Mouse (Mus musculus): Measurements from ENCODE around the gene Ufsp1. TPM values are rescaled to one million over a fixed set of nuclear protein-coding genes. Genes with fewer than 3 reads are reported as not detected.

The Ufsp1 gene
- polyA plus RNA-seq, 1 experiment from 2014 or later, result 29.6 TPM

- peak overlapping the region; percentile 80 for H3K27ac ChIP-seq (ENCODE audit: low read depth, low read length)
- H3K4me2 ChIP-seq (ENCODE audit: low read length), result peak overlapping the region; percentile 91
- peaks cover 10% of the 10 kb centered on the region for H3K4me1 ChIP-seq (ENCODE audit: control insufficient read depth, insufficient read depth, low read depth, low read length)
- H3K36me3 ChIP-seq (ENCODE audit: control insufficient read depth, insufficient read depth, low read length), result no peaks in the 10 kb centered on the region
- no peaks in the 10 kb centered on the region for H3K9me3 ChIP-seq (ENCODE audit: control insufficient read depth, low read length)
- ATAC-seq, result peak; percentile 31
- H3K27me3 ChIP-seq (replicated peaks; ENCODE audit: control insufficient read depth, insufficient read depth, low read length), result no peaks in the 10 kb centered on the region
- H3K4me3 ChIP-seq (ENCODE audit: low read length), result peak overlapping the region; percentile 43
- H3K9ac ChIP-seq (ENCODE audit: low read depth, low read length), result peak overlapping the region; percentile 67
- WGBS, result 1% methylated on average over 11 of the region's 11 CpGs
These were observed 44.3 kb downstream of the Ufsp1 start for GRCm38 (mm10) chr5:137338663-137339289.

GRCm38 (mm10) chr5:137339290-137339979 lies 45.0 kb downstream of the Ufsp1 start:
- Histone ChIP-seq H3K4me1 (ENCODE audit: control insufficient read depth, insufficient read depth, low read depth, low read length) (peaks cover 10% of the 10 kb centered on the region), H3K36me3 (ENCODE audit: control insufficient read depth, insufficient read depth, low read length) (no peaks in the 10 kb centered on the region), H3K27ac (ENCODE audit: low read depth, low read length) (peak overlapping the region; percentile 80), H3K27me3 (replicated peaks; ENCODE audit: control insufficient read depth, insufficient read depth, low read length) (no peaks in the 10 kb centered on the region), H3K9me3 (ENCODE audit: control insufficient read depth, low read length) (no peaks in the 10 kb centered on the region), H3K4me3 (ENCODE audit: low read length) (peak overlapping the region; percentile 43), H3K9ac (ENCODE audit: low read depth, low read length) (peak overlapping the region; percentile 67), H3K4me2 (ENCODE audit: low read length) (peak overlapping the region; percentile 91)
- ATAC-seq, result peak; percentile 68
- WGBS, result 7% methylated on average over 21 of the region's 22 CpGs

- Histone ChIP-seq H3K4me2 (ENCODE audit: low read length) (peak overlapping the region; percentile 91; the same call in 1 of the 2 replicates), H3K4me3 (ENCODE audit: low read length) (no peak overlapping the region), H3K27ac (ENCODE audit: low read depth, low read length) (peak overlapping the region; percentile 80), H3K9ac (ENCODE audit: low read depth, low read length) (peak overlapping the region; percentile 67), H3K27me3 (replicated peaks; ENCODE audit: control insufficient read depth, insufficient read depth, low read length) (no peaks in the 10 kb centered on the region), H3K9me3 (ENCODE audit: control insufficient read depth, low read length) (no peaks in the 10 kb centered on the region), H3K4me1 (ENCODE audit: control insufficient read depth, insufficient read depth, low read depth, low read length) (peaks cover 10% of the 10 kb centered on the region), H3K36me3 (ENCODE audit: control insufficient read depth, insufficient read depth, low read length) (no peaks in the 10 kb centered on the region)
- WGBS, result 77% methylated on average over 6 of the region's 6 CpGs
- ATAC-seq, result no peak
These were observed 45.8 kb downstream of the Ufsp1 start for GRCm38 (mm10) chr5:137340222-137340621.

- H3K27ac ChIP-seq (ENCODE audit: low read depth, low read length), result no peak overlapping the region
- no peaks in the 10 kb centered on the region for H3K9me3 ChIP-seq (ENCODE audit: control insufficient read depth, low read length)
- WGBS, result 83% methylated on average over 7 of the region's 7 CpGs
- no peaks in the 10 kb centered on the region for H3K27me3 ChIP-seq (replicated peaks; ENCODE audit: control insufficient read depth, insufficient read depth, low read length)
- H3K36me3 ChIP-seq (ENCODE audit: control insufficient read depth, insufficient read depth, low read length), result no peaks in the 10 kb centered on the region
- peaks cover 10% of the 10 kb centered on the region for H3K4me1 ChIP-seq (ENCODE audit: control insufficient read depth, insufficient read depth, low read depth, low read length)
- H3K4me3 ChIP-seq (ENCODE audit: low read length), result no peak overlapping the region
- ATAC-seq, result no peak
- no peak overlapping the region for H3K9ac ChIP-seq (ENCODE audit: low read depth, low read length)
- no peak overlapping the region for H3K4me2 ChIP-seq (ENCODE audit: low read length)
These were observed 48.1 kb downstream of the Ufsp1 start for GRCm38 (mm10) chr5:137342407-137343012.

GRCm38 (mm10) chr5:137343412-137343811 lies 49.0 kb downstream of the Ufsp1 start:
- WGBS, result 98% methylated on average over 5 of the region's 5 CpGs
- Histone ChIP-seq H3K4me1 (ENCODE audit: control insufficient read depth, insufficient read depth, low read depth, low read length) (peaks cover 10% of the 10 kb centered on the region), H3K9ac (ENCODE audit: low read depth, low read length) (no peak overlapping the region), H3K4me2 (ENCODE audit: low read length) (no peak overlapping the region), H3K27ac (ENCODE audit: low read depth, low read length) (no peak overlapping the region), H3K9me3 (ENCODE audit: control insufficient read depth, low read length) (no peaks in the 10 kb centered on the region), H3K4me3 (ENCODE audit: low read length) (no peak overlapping the region), H3K27me3 (replicated peaks; ENCODE audit: control insufficient read depth, insufficient read depth, low read length) (no peaks in the 10 kb centered on the region), H3K36me3 (ENCODE audit: control insufficient read depth, insufficient read depth, low read length) (no peaks in the 10 kb centered on the region)
- no peak for ATAC-seq

- no peaks in the 10 kb centered on the region for H3K36me3 ChIP-seq (ENCODE audit: control insufficient read depth, insufficient read depth, low read length)
- no peak overlapping the region for H3K9ac ChIP-seq (ENCODE audit: low read depth, low read length)
- ATAC-seq, result no peak
- no peaks in the 10 kb centered on the region for H3K27me3 ChIP-seq (replicated peaks; ENCODE audit: control insufficient read depth, insufficient read depth, low read length)
- H3K4me2 ChIP-seq (ENCODE audit: low read length), result no peak overlapping the region
- H3K9me3 ChIP-seq (ENCODE audit: control insufficient read depth, low read length), result no peaks in the 10 kb centered on the region
- H3K27ac ChIP-seq (ENCODE audit: low read depth, low read length), result no peak overlapping the region
- no peak overlapping the region for H3K4me3 ChIP-seq (ENCODE audit: low read length)
- H3K4me1 ChIP-seq (ENCODE audit: control insufficient read depth, insufficient read depth, low read depth, low read length), result peaks cover 14% of the 10 kb centered on the region
These were observed 49.4 kb downstream of the Ufsp1 start for GRCm38 (mm10) chr5:137343869-137344268.

Small RNA genes within 50 kb of the gene (microRNA-seq; reads per million reads assigned to microRNA genes)
- gene Mir7036 (1.2 reads per million), gene Mir8116 (not detected)

Other genes starting within 250 kb of the Ufsp1 start
- 242 and 260 TPM in 2 replicates for gene Ap1s1, start 248.5 kb upstream of the Ufsp1 start, polyA plus RNA-seq (2015; fragmentation: Nextera tagmentation; extraction: Ambion mirVana)
- 0.14 TPM in 1 of 2 replicates, not detected in the other for gene Serpine1, start 222.4 kb upstream of the Ufsp1 start, polyA plus RNA-seq (2015; fragmentation: Nextera tagmentation; extraction: Ambion mirVana)
- gene Trim56, start 178.4 kb upstream of the Ufsp1 start, polyA plus RNA-seq (2015; fragmentation: Nextera tagmentation; extraction: Ambion mirVana), result 1.8 and 2.3 TPM in 2 replicates
- gene Muc3, start 145.3 kb upstream of the Ufsp1 start, polyA plus RNA-seq (2015; fragmentation: Nextera tagmentation; extraction: Ambion mirVana), result not detected in 2 replicates
- 0.51 and 0.55 TPM in 2 replicates for gene Muc3a, start 82.2 kb upstream of the Ufsp1 start, polyA plus RNA-seq (2015; fragmentation: Nextera tagmentation; extraction: Ambion mirVana)
- 86.8 and 102 TPM in 2 replicates for gene Ache, start 7.1 kb upstream of the Ufsp1 start, polyA plus RNA-seq (2015; fragmentation: Nextera tagmentation; extraction: Ambion mirVana)
- gene Srrt, start 13.0 kb downstream of the Ufsp1 start, polyA plus RNA-seq (2015; fragmentation: Nextera tagmentation; extraction: Ambion mirVana), result 88.1 and 100 TPM in 2 replicates
- 13.2 and 17.3 TPM in 2 replicates for gene Trip6, start 19.8 kb downstream of the Ufsp1 start, polyA plus RNA-seq (2015; fragmentation: Nextera tagmentation; extraction: Ambion mirVana)
- 24.5 and 26.7 TPM in 2 replicates for gene Slc12a9, start 39.0 kb downstream of the Ufsp1 start, polyA plus RNA-seq (2015; fragmentation: Nextera tagmentation; extraction: Ambion mirVana)
- 5.8 and 9.2 TPM in 2 replicates for gene Ephb4, start 55.5 kb downstream of the Ufsp1 start, polyA plus RNA-seq (2015; fragmentation: Nextera tagmentation; extraction: Ambion mirVana)
- gene Zan, start 182.4 kb downstream of the Ufsp1 start, polyA plus RNA-seq (2015; fragmentation: Nextera tagmentation; extraction: Ambion mirVana), result 0.19 and 0.24 TPM in 2 replicates
- gene Pop7, start 207.9 kb downstream of the Ufsp1 start, polyA plus RNA-seq (2015; fragmentation: Nextera tagmentation; extraction: Ambion mirVana), result 79.3 and 87.0 TPM in 2 replicates
- gene Gigyf1, start 223.9 kb downstream of the Ufsp1 start, polyA plus RNA-seq (2015; fragmentation: Nextera tagmentation; extraction: Ambion mirVana), result 11.8 and 16.3 TPM in 2 replicates
- not detected in 2 replicates for gene Epo, start 238.6 kb downstream of the Ufsp1 start, polyA plus RNA-seq (2015; fragmentation: Nextera tagmentation; extraction: Ambion mirVana)
- 519 and 521 TPM in 2 replicates for gene Gnb2, start 238.9 kb downstream of the Ufsp1 start, polyA plus RNA-seq (2015; fragmentation: Nextera tagmentation; extraction: Ambion mirVana)

All from hindbrain, embryonic 16.5 days (tissue).